Mouse (Mus musculus) heart, embryonic 14.5 days (tissue): ENCODE results near the gene Mtmr10. TPM values are rescaled to one million over a fixed set of nuclear protein-coding genes. Genes with fewer than 3 reads are reported as not detected.
A peak's percentile ranks its signal among the peaks of the same experiment; 100 is the strongest.

ENCODE experiments used
- ATAC-seq: fragments of 200-750 bp; cut with Nextera tagmentation; 2 replicates; pipeline ENCODE4 v1.8.0; 2017; ENCODE audit warnings: low read depth, moderate TSS enrichment; ENCODE audit not compliant: insufficient number of reproducible peaks, insufficient read depth, low FRiP score
- H3K27ac ChIP-seq, 2 experiments: fragments of 200-500 bp in 1 of 2; fragments of 300-500 bp in 1 of 2; sonication (generic) in 1 of 2; replicated peaks in 1 of 2; 2 replicates each; pipeline ENCODE4 v1.5.1; 2012 to 2014; ENCODE audit warnings: low read depth in 2 of 2, low read length in 2 of 2, control low read depth in 1 of 2, mild to moderate bottlenecking in 1 of 2, mixed read lengths in 1 of 2; ENCODE audit not compliant: control insufficient read depth in 1 of 2, insufficient read depth in 1 of 2
- H3K27me3 ChIP-seq: fragments of 300-500 bp; sonication (generic); 2 replicates; pipeline ENCODE4 v1.6.1; 2014; ENCODE audit warnings: mild to moderate bottlenecking, low read length, control low read depth; ENCODE audit not compliant: control insufficient read depth, insufficient read depth
- H3K36me3 ChIP-seq: fragments of 300-500 bp; sonication (generic); 2 replicates; pipeline ENCODE4 v1.6.1; 2014; ENCODE audit warnings: mild to moderate bottlenecking, control low read depth, low read length, mixed read lengths; ENCODE audit not compliant: control insufficient read depth, insufficient read depth
- H3K4me1 ChIP-seq, 2 experiments: fragments of 200-500 bp in 1 of 2; fragments of 300-500 bp in 1 of 2; sonication (generic) in 1 of 2; 2 replicates each; pipeline ENCODE4 v1.6.1; 2012 to 2014; ENCODE audit warnings: low read length in 2 of 2, control low read depth in 1 of 2, mixed read lengths in 1 of 2; ENCODE audit not compliant: control insufficient read depth in 2 of 2, insufficient read depth in 2 of 2
- H3K4me2 ChIP-seq: fragments of 300-500 bp; sonication (generic); 2 replicates; pipeline ENCODE4 v1.6.1; 2014; ENCODE audit warnings: mild to moderate bottlenecking, low read length
- H3K4me3 ChIP-seq, 2 experiments: fragments of 200-500 bp in 1 of 2; fragments of 300-500 bp in 1 of 2; sonication (generic) in 1 of 2; 2 replicates each; pipeline ENCODE4 v1.5.1; 2012 to 2014; ENCODE audit warnings: low read length in 2 of 2, mild to moderate bottlenecking in 2 of 2, control low read depth in 1 of 2, low read depth in 1 of 2, moderate library complexity in 1 of 2; ENCODE audit not compliant: control insufficient read depth in 1 of 2, insufficient read depth in 1 of 2
- H3K9ac ChIP-seq: fragments of 300-500 bp; sonication (generic); 2 replicates; pipeline ENCODE4 v1.6.1; 2014; ENCODE audit warnings: mild to moderate bottlenecking, low read length
- H3K9me3 ChIP-seq: fragments of 300-500 bp; sonication (generic); 2 replicates; pipeline ENCODE4 v1.6.1; 2016; ENCODE audit warnings: low read length, control low read depth; ENCODE audit not compliant: control insufficient read depth
- WGBS: fragments of 180-500 bp; shearing (Covaris S2); extraction: QIAGEN DNeasy Blood & Tissue Kit; methylation state at CpG from one replicate; pipeline ENCODE4 v1.1.7; 2014; 5-methylcytosine and 5-hydroxymethylcytosine counted together
- polyA plus RNA-seq: library from polyadenylated mRNA; unstranded; fragments of >200 nt; fragmentation: Nextera tagmentation; extraction: Ambion mirVana; gene quantifications from 2 replicates; pipeline ENCODE4 v1.2.1, GENCODE M21; 2014

Gene Mtmr10
- 6.8 and 7.8 TPM in 2 replicates for polyA plus RNA-seq

DNA sequence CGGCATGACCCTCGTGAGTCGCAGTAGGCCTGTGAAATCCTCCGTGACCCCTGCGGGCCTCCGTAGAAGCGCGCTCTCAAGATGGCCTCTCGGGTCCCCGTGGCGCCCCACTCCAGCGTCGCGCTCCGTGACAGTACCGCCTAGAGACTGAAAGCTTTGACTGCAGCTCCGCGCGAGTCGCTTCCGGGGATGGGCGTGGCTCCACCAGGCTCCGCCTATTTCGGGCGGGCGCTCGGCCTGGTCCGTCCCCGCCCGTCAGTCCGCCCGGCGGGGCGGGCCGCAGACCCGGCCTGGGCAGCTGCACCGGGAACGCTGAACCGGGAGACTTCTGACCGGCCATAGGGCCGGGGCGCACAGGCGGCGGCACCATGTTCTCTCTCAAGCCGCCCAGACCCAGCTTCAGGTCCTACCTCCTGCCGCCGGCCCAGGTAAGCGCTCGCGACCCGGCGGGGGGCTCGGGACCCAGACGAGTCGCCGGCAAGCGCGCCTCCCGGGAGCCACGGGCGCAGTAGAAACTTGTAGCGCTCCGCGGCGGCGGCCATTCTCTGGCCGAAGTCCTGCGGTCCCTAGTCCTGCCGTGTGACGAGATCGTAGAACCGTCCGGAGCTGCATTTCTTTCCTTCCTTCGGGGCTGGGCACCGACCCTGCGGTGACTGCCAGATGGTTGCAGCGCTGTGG, at the start of gene Mtmr10:
Gene Mtmr10 (plus strand): TSS at position 240 of the 678 bp plus-strand sequence.
- WGBS: under 1% methylated on average over 77 of the region's 77 CpGs
- 0 out of 2 replicates have a peak, but pooled peaks cover 9% of the 10 kb centered on the region for H3K36me3 ChIP-seq
- H3K4me1 ChIP-seq: no peaks in the 10 kb centered on the region; a peak in 1 of 4 replicates
- H3K27me3 ChIP-seq: no peaks in the 10 kb centered on the region
- H3K9me3 ChIP-seq: no peaks in the 10 kb centered on the region
- H3K27ac ChIP-seq: peak within 1 kb of the TSS; percentile 61 to 80
- peak within 1 kb of the TSS; percentile 67 for H3K4me2 ChIP-seq
- peak within 1 kb of the TSS; percentile 89 for H3K9ac ChIP-seq
- peak; percentile 98 for ATAC-seq
- peak within 1 kb of the TSS; percentile 85 to 89 for H3K4me3 ChIP-seq

DNA sequence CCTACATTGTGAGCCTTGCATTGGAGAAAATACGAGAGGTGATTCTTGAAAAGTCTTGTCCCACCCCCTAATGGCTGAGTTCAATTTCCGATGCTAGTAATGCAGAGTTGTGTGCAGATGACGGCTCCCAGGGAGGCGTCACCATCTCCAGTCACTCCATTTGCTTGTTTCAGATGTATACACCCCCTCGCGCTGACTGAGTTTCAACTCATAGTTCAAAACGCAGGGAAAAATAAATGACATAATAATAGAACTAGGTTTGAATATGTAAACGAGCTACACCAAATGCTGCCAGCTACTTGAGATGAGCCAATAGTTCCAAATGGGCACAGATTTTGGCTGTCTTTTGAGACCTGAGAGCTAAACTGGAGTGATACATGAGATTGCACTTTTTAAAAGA, 49.7 kb upstream of the Mtmr10 start:
- Histone ChIP-seq H3K27me3 (no peaks in the 10 kb centered on the region), H3K4me1 (no peaks in the 10 kb centered on the region), H3K27ac (no peak overlapping the region), H3K36me3 (no peaks in the 10 kb centered on the region), H3K9ac (no peak overlapping the region), H3K4me2 (no peak overlapping the region), H3K9me3 (no peaks in the 10 kb centered on the region), H3K4me3 (no peak overlapping the region)
- 86% methylated on average over 8 of the region's 8 CpGs for WGBS
- no peak for ATAC-seq

DNA sequence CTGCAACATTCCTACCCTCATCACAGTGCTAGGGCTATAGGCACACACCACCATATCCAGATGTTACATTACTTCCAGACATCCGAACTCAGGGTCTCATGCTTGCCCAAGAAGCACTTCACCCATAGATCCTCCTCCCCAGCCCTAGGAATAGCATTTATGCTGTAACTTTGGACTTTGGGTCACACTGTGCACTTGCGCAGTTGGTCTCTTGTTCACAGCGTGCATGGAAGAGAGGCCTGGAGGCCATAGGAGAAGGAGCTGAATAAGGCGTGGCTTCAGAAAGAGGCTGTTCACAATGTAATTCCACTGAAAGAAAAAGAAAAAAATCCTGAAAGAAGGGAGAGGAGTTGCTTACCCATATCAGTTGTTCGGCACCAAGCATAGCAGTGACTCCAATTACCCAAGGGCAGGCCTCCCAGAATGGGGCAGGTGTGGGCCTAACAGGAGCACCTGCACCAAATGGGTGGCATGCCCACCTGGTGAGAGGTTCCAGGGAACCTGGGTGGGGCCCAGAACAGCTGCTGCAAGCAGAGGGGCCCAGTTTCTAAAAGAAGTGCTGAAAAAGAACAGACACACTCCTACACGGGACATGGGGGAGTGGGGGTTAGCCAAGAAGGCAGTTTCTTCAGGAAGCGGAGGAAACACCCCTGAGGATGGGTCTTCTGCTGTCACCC, 48.9 kb upstream of the Mtmr10 start:
- Histone ChIP-seq H3K36me3 (no peaks in the 10 kb centered on the region), H3K27me3 (no peaks in the 10 kb centered on the region), H3K4me3 (no peak overlapping the region), H3K4me2 (no peak overlapping the region), H3K9ac (no peak overlapping the region), H3K27ac (no peak overlapping the region), H3K4me1 (no peaks in the 10 kb centered on the region), H3K9me3 (no peaks in the 10 kb centered on the region)
- WGBS: 77% methylated on average over 7 of the region's 7 CpGs
- no peak for ATAC-seq

DNA sequence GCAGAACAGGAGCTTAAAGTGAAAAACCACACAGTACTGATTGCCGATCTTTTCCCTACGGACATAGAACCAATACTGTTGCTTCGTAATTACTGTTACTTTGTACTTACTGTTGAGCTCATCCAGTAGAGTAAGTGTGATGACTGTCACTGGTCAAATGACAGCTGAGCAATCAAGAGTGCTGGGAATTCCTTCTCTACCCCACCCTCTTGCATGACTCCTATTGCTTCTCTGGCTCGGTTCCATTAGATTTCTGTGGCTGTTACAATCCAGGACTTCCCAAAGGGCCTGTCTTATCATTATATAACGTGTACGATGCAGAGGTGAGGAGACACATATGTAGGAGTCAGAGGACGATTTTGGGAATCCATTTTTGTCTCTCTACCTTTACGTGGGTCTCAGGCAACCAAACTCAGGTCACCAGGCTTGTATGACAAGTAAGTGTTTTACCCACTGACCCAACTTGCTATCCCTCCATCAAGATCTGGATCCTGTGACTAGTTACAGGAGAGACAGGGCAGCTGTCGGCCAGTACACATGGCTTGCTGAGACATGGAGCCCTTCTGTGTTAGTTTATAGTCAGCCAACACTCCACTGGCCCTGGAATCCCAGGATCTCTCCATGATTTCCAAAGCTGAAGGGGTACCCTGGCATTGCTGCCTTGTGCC, 48.2 kb upstream of the Mtmr10 start:
- no peak overlapping the region for H3K27ac ChIP-seq
- no peaks in the 10 kb centered on the region for H3K36me3 ChIP-seq
- ATAC-seq: no peak
- H3K4me3 ChIP-seq: no peak overlapping the region
- no peaks in the 10 kb centered on the region for H3K9me3 ChIP-seq
- H3K4me2 ChIP-seq: no peak overlapping the region
- H3K9ac ChIP-seq: no peak overlapping the region
- no peaks in the 10 kb centered on the region for H3K27me3 ChIP-seq
- 66% methylated on average over 9 of the region's 9 CpGs for WGBS
- no peaks in the 10 kb centered on the region for H3K4me1 ChIP-seq

DNA sequence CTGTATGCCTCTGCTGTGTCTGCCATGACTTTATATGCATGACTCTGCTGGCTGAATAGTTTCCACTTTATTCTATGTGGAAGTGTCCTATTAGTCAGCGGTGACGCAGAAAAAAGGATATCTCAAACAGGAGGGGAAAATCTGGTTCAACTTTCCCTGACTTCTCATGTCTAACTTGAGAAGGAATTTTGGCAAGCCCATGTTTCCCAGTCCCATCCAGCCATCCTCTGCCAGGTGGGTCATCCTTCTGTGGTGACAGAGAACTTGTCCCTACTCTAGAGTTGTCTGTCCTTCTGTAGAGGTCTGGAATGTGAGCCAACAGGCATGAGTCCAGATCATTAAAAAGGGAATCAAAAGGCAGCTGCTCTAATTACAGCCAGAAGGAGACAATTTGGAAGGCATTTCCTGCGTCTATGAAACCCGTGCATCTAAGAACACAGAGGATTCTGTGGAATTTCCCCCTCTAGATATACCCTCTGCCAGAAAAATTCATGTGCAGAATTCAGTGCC, 47.6 kb upstream of the Mtmr10 start:
- 77% methylated on average over 4 of the region's 4 CpGs for WGBS

DNA sequence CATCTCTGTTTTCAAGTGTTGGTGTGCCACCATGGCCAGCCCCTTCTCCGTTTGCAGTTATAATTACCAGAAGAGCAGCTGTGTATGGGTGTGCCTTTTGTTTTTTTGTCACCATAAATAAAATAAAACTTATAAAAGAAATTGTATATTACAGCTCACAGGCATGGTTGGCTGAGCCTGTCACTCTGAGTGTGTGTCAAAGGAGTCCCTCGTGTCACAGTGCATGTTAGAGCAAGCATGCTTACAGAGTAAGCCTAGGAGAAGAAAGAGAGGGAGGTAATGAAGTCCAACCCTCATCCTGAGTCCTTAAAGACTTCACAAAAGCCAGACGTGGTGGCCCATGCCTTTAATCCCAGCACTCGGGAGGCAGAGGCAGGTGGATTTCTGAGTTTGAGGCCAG, 45.0 kb upstream of the Mtmr10 start:
- no peaks in the 10 kb centered on the region for H3K27me3 ChIP-seq
- H3K4me1 ChIP-seq: no peaks in the 10 kb centered on the region
- H3K9me3 ChIP-seq: no peaks in the 10 kb centered on the region
- no peak overlapping the region for H3K4me2 ChIP-seq
- H3K36me3 ChIP-seq: no peaks in the 10 kb centered on the region
- no peak overlapping the region for H3K27ac ChIP-seq
- no peak overlapping the region for H3K9ac ChIP-seq
- WGBS: 76% methylated on average over 4 of the region's 4 CpGs
- no peak for ATAC-seq
- H3K4me3 ChIP-seq: no peak overlapping the region

More for the DNA sequence above, 47.6 kb upstream of the Mtmr10 start:
- H3K27me3 ChIP-seq: no peaks in the 10 kb centered on the region
- no peaks in the 10 kb centered on the region for H3K9me3 ChIP-seq
- no peaks in the 10 kb centered on the region for H3K4me1 ChIP-seq
- no peak overlapping the region for H3K27ac ChIP-seq
- H3K4me3 ChIP-seq: no peak overlapping the region
- ATAC-seq: no peak
- no peak overlapping the region for H3K9ac ChIP-seq
- no peaks in the 10 kb centered on the region for H3K36me3 ChIP-seq
- H3K4me2 ChIP-seq: no peak overlapping the region

DNA sequence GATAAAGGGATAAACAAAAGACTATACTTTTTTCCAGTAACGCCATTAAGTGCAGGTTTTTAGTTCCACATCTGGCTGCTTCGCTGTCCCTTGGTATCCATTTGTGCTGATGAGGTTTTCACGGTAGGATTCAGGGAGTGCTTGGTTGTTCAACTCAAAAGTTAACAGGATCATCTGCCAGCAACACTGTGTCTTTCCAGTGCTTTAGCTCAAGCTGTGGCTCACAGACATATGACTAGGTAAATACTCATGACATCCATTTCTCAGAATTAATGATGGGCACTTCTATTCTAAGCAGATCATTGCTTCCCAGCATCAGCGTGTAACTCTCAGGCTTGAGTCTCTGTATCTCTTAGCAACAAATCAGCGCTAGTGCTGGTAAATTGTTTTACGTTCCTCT, 43.1 kb upstream of the Mtmr10 start:
- no peaks in the 10 kb centered on the region for H3K36me3 ChIP-seq
- no peak overlapping the region for H3K9ac ChIP-seq
- no peaks in the 10 kb centered on the region for H3K9me3 ChIP-seq
- whole genome bisulfite sequencing: 87% methylated on average over 6 of the region's 6 CpGs
- H3K27me3 ChIP-seq: no peaks in the 10 kb centered on the region
- no peak overlapping the region for H3K4me3 ChIP-seq
- peaks cover 0 to 4% of the 10 kb centered on the region in 2 experiments; a peak in 2 of 4 replicates for H3K4me1 ChIP-seq
- no peak overlapping the region for H3K27ac ChIP-seq
- H3K4me2 ChIP-seq: no peak overlapping the region
- ATAC-seq: no peak
